20 mouse cellular contexts compared by ENCODE assay signal in genomic region chr14:73086425-73086824, GRCm38 (mm10). TPM values are rescaled to one million over a fixed set of nuclear protein-coding genes. Genes with fewer than 3 reads are reported as not detected.
"Had no signal": no experiment of that assay in that cellular context is flagged by ENCODE, and none has a peak within 500 bp of the region (broad histone marks: within the 10 kb centered on the region; RNA-seq: fewer than 3 reads in every experiment).

No protein-coding gene starts in this region.

- H3K9ac ChIP-seq: lung, embryonic 15.5 days; neural tube, embryonic 13.5 days; neural tube, embryonic 15.5 days had no signal

- H3K27me3 ChIP-seq: lung, embryonic 15.5 days; megakaryocyte, embryonic 14.5 days; neural tube, embryonic 13.5 days; neural tube, embryonic 15.5 days had no signal

- H3K4me1 ChIP-seq: lung, embryonic 15.5 days; neural tube, embryonic 13.5 days; neural tube, embryonic 15.5 days had no signal

- ATAC-seq: midbrain, embryonic 16.5 days had no signal

- H3K36me3 ChIP-seq: lung, embryonic 15.5 days; neural tube, embryonic 13.5 days; neural tube, embryonic 15.5 days had no signal

- H3K27ac ChIP-seq: lung, embryonic 15.5 days; macrophage; neural tube, embryonic 13.5 days; neural tube, embryonic 15.5 days had no signal

- DNase-seq: lung, adult 2 months; lung, postnatal 14 days; lung, postnatal 36 days; midbrain, embryonic 14.5 days; retina, postnatal 1 day; right cerebral cortex, adult 18-20 months; right cerebral cortex, postnatal 25 days; right cerebral cortex, postnatal 4 days; spleen, adult 18-20 months; thymus, adult 18-20 months; thymus, postnatal 14 days; thymus, postnatal 36 days had no signal

- H3K9me3 ChIP-seq: lung, embryonic 15.5 days; neural tube, embryonic 13.5 days; neural tube, embryonic 15.5 days had no signal

- H3K4me2 ChIP-seq: lung, embryonic 15.5 days; midbrain, embryonic 11.5 days; neural tube, embryonic 13.5 days; neural tube, embryonic 15.5 days had no signal

- H3K4me3 ChIP-seq: lung, embryonic 15.5 days; megakaryocyte, embryonic 14.5 days; myocyte; neural tube, embryonic 13.5 days; neural tube, embryonic 15.5 days had no signal

RNA-seq across cellular contexts. Expression of gene Cysltr2, which starts 37.5 kb away (rescaled TPM):
- polyA plus RNA-seq: midbrain, embryonic 11.5 days; midbrain, embryonic 16.5 days; myocyte had no signal
